Mouse (Mus musculus): ENCODE results near the gene Pmepa1. TPM values are rescaled to one million over a fixed set of nuclear protein-coding genes. Genes with fewer than 3 reads are reported as not detected.

Gene Pmepa1
- polyA plus RNA-seq, 1 experiment from 2014 or later = 4.1 TPM

GRCm38 (mm10) chr2:173274428-173275342, 1.6 kb downstream of the Pmepa1 start:
- Histone ChIP-seq H3K9me3 (no peaks in the 10 kb centered on the region), H3K4me3 (peak overlapping the region; percentile 91), H3K27ac (peak overlapping the region; percentile 79; the same call in 1 of the 2 replicates), H3K9ac (peak overlapping the region; percentile 94), H3K4me1 (peaks cover 57% of the 10 kb centered on the region), H3K36me3 (replicated peaks) (no peaks in the 10 kb centered on the region), H3K4me2 (peak overlapping the region; percentile 64), H3K27me3 (replicated peaks) (no peaks in the 10 kb centered on the region)
- no peak for ATAC-seq (replicated peaks)
- WGBS = 15% methylated on average over 15 of the region's 15 CpGs

- no peak for ATAC-seq (replicated peaks)
- 50% methylated on average over 4 of the region's 4 CpGs for WGBS
- H3K4me1 ChIP-seq = peaks cover 57% of the 10 kb centered on the region
- no peaks in the 10 kb centered on the region for H3K36me3 ChIP-seq (replicated peaks)
- H3K27me3 ChIP-seq (replicated peaks) = no peaks in the 10 kb centered on the region
- H3K4me2 ChIP-seq = peak overlapping the region; percentile 64
- H3K9me3 ChIP-seq = no peaks in the 10 kb centered on the region
- no peak overlapping the region for H3K27ac ChIP-seq
- H3K9ac ChIP-seq = no peak overlapping the region
- peak overlapping the region; percentile 91 for H3K4me3 ChIP-seq
Measured at GRCm38 (mm10) chr2:173273885-173274284, 2.4 kb downstream of the Pmepa1 start.

GRCm38 (mm10) chr2:173272354-173272900, 3.9 kb downstream of the Pmepa1 start:
- peaks cover 57% of the 10 kb centered on the region for H3K4me1 ChIP-seq
- no peaks in the 10 kb centered on the region for H3K36me3 ChIP-seq (replicated peaks)
- no peak overlapping the region for H3K4me2 ChIP-seq
- 79% methylated on average over 11 of the region's 11 CpGs for WGBS
- no peak for ATAC-seq (replicated peaks)
- H3K9me3 ChIP-seq = no peaks in the 10 kb centered on the region
- no peaks in the 10 kb centered on the region for H3K27me3 ChIP-seq (replicated peaks)
- no peak overlapping the region for H3K27ac ChIP-seq
- H3K9ac ChIP-seq = no peak overlapping the region
- H3K4me3 ChIP-seq = no peak overlapping the region

GRCm38 (mm10) chr2:173271541-173271940, 4.8 kb downstream of the Pmepa1 start:
- H3K4me3 ChIP-seq = no peak overlapping the region
- H3K36me3 ChIP-seq (replicated peaks) = no peaks in the 10 kb centered on the region
- 80% methylated on average over 9 of the region's 9 CpGs for WGBS
- no peaks in the 10 kb centered on the region for H3K9me3 ChIP-seq
- H3K9ac ChIP-seq = no peak overlapping the region
- H3K27me3 ChIP-seq (replicated peaks) = no peaks in the 10 kb centered on the region
- H3K4me2 ChIP-seq = no peak overlapping the region
- H3K27ac ChIP-seq = no peak overlapping the region
- ATAC-seq (replicated peaks) = no peak
- H3K4me1 ChIP-seq = peaks cover 49% of the 10 kb centered on the region

DNA sequence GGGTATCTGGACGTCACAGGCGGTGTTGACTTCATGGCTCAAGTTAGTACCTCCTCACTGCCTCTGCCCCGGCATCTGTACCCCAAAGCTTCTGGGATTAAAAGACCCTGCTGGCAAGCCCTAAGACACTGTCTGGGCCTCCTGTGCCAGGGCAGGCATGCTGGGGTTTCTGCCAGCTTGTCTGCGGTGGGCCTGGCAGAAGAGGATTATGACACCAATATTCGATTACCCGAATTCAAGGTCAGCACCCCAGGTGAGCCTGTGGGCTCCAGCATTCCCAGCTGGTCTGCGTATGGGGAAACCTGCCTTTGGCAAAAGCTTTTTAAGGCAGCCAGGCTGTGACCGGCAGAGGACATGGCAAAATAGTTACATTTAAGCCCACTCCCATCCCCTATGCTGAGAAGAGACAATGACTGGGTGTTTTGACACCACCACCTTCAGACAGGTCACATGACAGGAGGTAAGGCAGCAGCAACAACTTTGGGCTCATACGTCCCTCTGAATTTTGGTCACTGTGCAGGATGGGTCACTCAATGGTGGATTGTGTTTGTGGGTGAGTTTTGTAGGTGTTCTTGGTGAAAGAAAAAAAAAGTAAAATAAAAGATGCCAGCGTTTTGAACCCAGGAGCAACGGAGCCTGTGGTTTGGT, 5.6 kb downstream of the Pmepa1 start:
- 65% methylated on average over 11 of the region's 11 CpGs for WGBS
- H3K4me1 ChIP-seq = peaks cover 54% of the 10 kb centered on the region
- no peak overlapping the region for H3K9ac ChIP-seq
- H3K9me3 ChIP-seq = no peaks in the 10 kb centered on the region
- no peak for ATAC-seq (replicated peaks)
- H3K27ac ChIP-seq = no peak overlapping the region
- H3K4me2 ChIP-seq = no peak overlapping the region
- H3K36me3 ChIP-seq (replicated peaks) = no peaks in the 10 kb centered on the region
- H3K4me3 ChIP-seq = no peak overlapping the region
- H3K27me3 ChIP-seq (replicated peaks) = no peaks in the 10 kb centered on the region

DNA sequence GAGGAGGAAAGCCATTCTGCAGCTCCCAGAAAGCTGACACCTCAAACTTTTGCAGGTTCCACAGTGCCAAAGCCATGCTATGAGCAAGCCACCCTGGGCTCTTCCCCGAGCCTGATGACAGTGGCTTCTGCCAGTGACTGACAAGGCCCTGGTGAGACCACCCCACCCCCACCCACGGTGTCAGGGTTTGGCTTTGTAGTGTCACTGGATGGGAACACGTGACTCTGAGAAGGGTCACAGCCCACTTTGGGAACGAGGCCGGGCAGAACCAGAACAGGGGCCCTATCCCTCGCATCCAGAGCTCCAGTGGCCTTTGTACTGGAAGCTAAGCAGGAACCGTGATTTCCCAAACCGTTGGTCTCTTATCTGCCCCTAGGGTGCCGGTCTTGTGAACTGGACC, 6.1 kb downstream of the Pmepa1 start:
- 51% methylated on average over 9 of the region's 9 CpGs for WGBS
- Histone ChIP-seq H3K4me3 (no peak overlapping the region), H3K36me3 (replicated peaks) (no peaks in the 10 kb centered on the region), H3K9me3 (no peaks in the 10 kb centered on the region), H3K4me1 (peaks cover 59% of the 10 kb centered on the region), H3K27me3 (replicated peaks) (no peaks in the 10 kb centered on the region), H3K9ac (no peak overlapping the region), H3K27ac (no peak overlapping the region), H3K4me2 (no peak overlapping the region)
- ATAC-seq (replicated peaks) = no peak

DNA sequence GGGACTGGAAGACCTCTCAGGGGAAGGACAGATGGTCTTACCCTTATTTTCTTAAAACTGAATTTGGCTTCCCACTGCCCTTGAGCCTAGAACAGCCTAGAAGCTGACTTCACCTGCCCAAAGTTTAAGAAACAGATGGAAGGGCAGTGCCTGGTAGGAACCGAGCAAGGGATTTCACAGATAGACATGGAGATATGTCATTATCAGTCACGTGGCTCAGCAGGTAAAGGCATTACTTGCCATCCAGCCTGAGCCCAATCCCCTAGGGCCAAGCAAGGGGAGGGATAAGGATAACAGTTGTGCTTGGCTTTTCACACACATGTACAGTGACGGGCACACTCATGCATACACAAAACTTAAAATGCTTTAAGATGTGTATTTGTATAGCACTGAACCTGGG, 8.8 kb downstream of the Pmepa1 start:
- Histone ChIP-seq H3K27me3 (replicated peaks) (no peaks in the 10 kb centered on the region), H3K4me1 (peaks cover 53% of the 10 kb centered on the region), H3K36me3 (replicated peaks) (no peaks in the 10 kb centered on the region), H3K4me2 (no peak overlapping the region), H3K4me3 (no peak overlapping the region), H3K9me3 (no peaks in the 10 kb centered on the region), H3K9ac (no peak overlapping the region), H3K27ac (no peak overlapping the region)
- WGBS = 82% methylated on average over 3 of the region's 3 CpGs
- no peak for ATAC-seq (replicated peaks)

DNA sequence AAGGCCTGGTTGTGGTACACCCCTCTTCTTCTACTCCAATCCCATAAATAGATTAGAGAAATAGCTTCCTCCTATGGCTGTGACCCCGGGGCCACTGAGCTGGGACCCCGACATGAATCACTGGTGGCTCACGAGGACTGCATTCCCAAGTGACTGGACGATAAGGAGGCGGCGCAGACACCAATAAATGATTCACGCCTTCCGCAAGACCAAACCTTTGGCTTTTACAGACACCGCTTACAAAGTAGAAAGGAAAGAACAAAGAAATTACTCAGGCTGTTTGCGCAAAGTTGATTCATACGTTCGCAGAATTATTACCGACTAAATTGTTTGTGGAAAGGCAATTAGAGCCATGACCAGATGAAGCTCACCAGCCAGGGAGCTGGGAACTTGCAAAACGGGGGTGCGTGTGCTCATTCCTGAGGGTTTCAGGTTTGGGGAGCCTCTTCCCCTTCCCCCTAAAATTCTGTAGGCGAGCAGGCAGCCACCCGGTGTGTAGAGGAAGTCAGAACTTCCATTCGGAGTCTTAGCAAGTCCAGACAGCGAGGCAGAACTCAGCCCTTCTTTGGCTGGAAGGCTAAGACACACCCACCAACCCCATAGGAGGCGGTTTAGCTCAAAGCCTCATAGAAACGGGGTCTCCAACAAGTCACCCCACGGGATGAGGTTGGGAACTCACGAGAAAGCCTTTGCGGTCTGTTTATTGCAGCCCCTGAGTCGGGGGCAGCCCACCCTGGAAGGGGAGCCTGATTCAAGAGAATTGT, 9.8 kb downstream of the Pmepa1 start:
- Histone ChIP-seq H3K36me3 (replicated peaks) (no peaks in the 10 kb centered on the region), H3K4me1 (peaks cover 54% of the 10 kb centered on the region), H3K27me3 (replicated peaks) (no peaks in the 10 kb centered on the region), H3K9me3 (no peaks in the 10 kb centered on the region), H3K4me3 (no peak overlapping the region), H3K9ac (no peak overlapping the region), H3K27ac (peak overlapping the region; percentile 11; the same call in 1 of the 2 replicates), H3K4me2 (no peak overlapping the region)
- no peak for ATAC-seq (replicated peaks)
- WGBS = 73% methylated on average over 25 of the region's 25 CpGs

- no peak for ATAC-seq (replicated peaks)
- WGBS = 87% methylated on average over 22 of the region's 22 CpGs
- H3K27me3 ChIP-seq (replicated peaks) = no peaks in the 10 kb centered on the region
- no peak overlapping the region for H3K4me2 ChIP-seq
- H3K4me3 ChIP-seq = no peak overlapping the region
- H3K36me3 ChIP-seq (replicated peaks) = no peaks in the 10 kb centered on the region
- no peaks in the 10 kb centered on the region for H3K9me3 ChIP-seq
- H3K9ac ChIP-seq = no peak overlapping the region
- H3K4me1 ChIP-seq = peaks cover 56% of the 10 kb centered on the region
- no peak overlapping the region for H3K27ac ChIP-seq
Measured at GRCm38 (mm10) chr2:173265468-173266265, 10.7 kb downstream of the Pmepa1 start.

DNA sequence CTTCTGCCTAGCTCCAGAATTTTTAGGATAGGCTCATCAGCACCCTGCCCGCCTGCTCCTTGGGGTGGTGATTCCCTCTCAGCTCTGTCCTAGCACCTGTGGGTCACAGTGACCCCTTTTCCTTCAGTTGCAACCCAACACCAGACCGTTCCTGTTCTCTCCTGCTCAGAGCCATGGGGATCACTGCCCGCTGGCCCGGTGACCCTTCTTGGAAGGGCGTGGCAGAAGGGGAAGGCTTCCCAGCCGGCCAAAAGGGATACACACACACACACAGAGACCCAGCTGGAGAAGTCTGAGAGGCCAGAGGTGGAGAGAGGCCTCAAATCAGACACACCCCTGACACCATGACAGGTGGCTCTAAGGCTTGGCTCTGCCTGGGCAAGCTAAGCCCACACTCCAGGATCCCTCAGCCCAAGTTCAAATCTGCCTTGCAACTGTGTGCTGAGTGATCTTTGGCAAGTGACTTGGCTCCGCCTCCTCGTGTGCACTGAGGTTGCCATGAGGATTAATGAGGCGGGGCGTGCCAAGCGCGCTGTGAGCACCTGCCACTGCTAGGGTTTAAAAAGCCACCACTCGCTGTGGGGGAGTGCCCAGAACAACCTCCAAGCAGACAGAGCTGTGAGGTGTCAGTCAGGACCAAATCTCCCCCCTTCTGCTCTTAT, 11.7 kb downstream of the Pmepa1 start:
- peak; percentile 30 for ATAC-seq (replicated peaks)
- 19% methylated on average over 13 of the region's 13 CpGs for WGBS
- H3K4me2 ChIP-seq = no peak overlapping the region
- H3K4me1 ChIP-seq = peaks cover 55% of the 10 kb centered on the region
- H3K9ac ChIP-seq = no peak overlapping the region
- no peaks in the 10 kb centered on the region for H3K27me3 ChIP-seq (replicated peaks)
- no peaks in the 10 kb centered on the region for H3K36me3 ChIP-seq (replicated peaks)
- H3K4me3 ChIP-seq = no peak overlapping the region
- no peak overlapping the region for H3K27ac ChIP-seq
- no peaks in the 10 kb centered on the region for H3K9me3 ChIP-seq

- no peak for ATAC-seq (replicated peaks)
- peaks cover 56% of the 10 kb centered on the region for H3K4me1 ChIP-seq
Measured at GRCm38 (mm10) chr2:173263636-173264330, 12.6 kb downstream of the Pmepa1 start.

More at GRCm38 (mm10) chr2:173263636-173264330, 12.6 kb downstream of the Pmepa1 start:
- Histone ChIP-seq H3K27ac (no peak overlapping the region), H3K4me2 (no peak overlapping the region), H3K9ac (no peak overlapping the region), H3K4me3 (no peak overlapping the region), H3K36me3 (replicated peaks) (no peaks in the 10 kb centered on the region), H3K9me3 (no peaks in the 10 kb centered on the region), H3K27me3 (replicated peaks) (no peaks in the 10 kb centered on the region)
- WGBS = 64% methylated on average over 11 of the region's 11 CpGs

Measured in midbrain, embryonic 15.5 days (tissue).